Mouse (Mus musculus): ENCODE results near the gene Trim2. TPM values are rescaled to one million over a fixed set of nuclear protein-coding genes. Genes with fewer than 3 reads are reported as not detected.

The Trim2 gene
- total RNA-seq, 2 experiments from 2014 or later = 2.7 to 3.3 TPM

GRCm38 (mm10) chr3:84140947-84141346 lies 165.7 kb downstream of the Trim2 start:
- no peak for DNase-seq

GRCm38 (mm10) chr3:84136509-84136908 lies 170.2 kb downstream of the Trim2 start:
- no peak for DNase-seq

- no peak for DNase-seq
Measured at GRCm38 (mm10) chr3:84135933-84136332, 170.7 kb downstream of the Trim2 start.

GRCm38 (mm10) chr3:84135387-84135786 lies 171.3 kb downstream of the Trim2 start:
- DNase-seq = peak; percentile 9

- no peak for DNase-seq
Measured at GRCm38 (mm10) chr3:84131369-84131768, 175.3 kb downstream of the Trim2 start.

- no peak for DNase-seq
Measured at GRCm38 (mm10) chr3:84130776-84131175, 175.9 kb downstream of the Trim2 start.

GRCm38 (mm10) chr3:84128871-84129870 lies 177.5 kb downstream of the Trim2 start:
- no peak for DNase-seq

- DNase-seq = no peak
Measured at GRCm38 (mm10) chr3:84127431-84127830, 179.2 kb downstream of the Trim2 start.

GRCm38 (mm10) chr3:84126721-84127120 lies 180.0 kb downstream of the Trim2 start:
- DNase-seq = no peak

GRCm38 (mm10) chr3:84125704-84126289 lies 180.9 kb downstream of the Trim2 start:
- no peak for DNase-seq

- DNase-seq = peak; percentile 13
Measured at GRCm38 (mm10) chr3:84123461-84123860, 183.2 kb downstream of the Trim2 start.

- DNase-seq = no peak
Measured at GRCm38 (mm10) chr3:84118718-84119117, 188.0 kb downstream of the Trim2 start.

- DNase-seq = no peak
Measured at GRCm38 (mm10) chr3:84118178-84118577, 188.5 kb downstream of the Trim2 start.

Other genes starting within 250 kb of the Trim2 start
- gene Mnd1, start 151.1 kb downstream of the Trim2 start, total RNA-seq (2021) = 1 to 10 TPM; 2.1 to 3.3 TPM
- not detected for gene Gm6525, start 132.8 kb downstream of the Trim2 start, total RNA-seq (2021)
- 1 to 10 TPM in 1 of 2 experiments, under 1 TPM in 1; 0.13 to 1.1 TPM for gene Fhdc1, start 173.6 kb upstream of the Trim2 start, total RNA-seq (2021)

Data from gastrocnemius, postnatal 25 days (tissue).